Mouse (Mus musculus): Measurements from ENCODE around the gene Msh3.
"Not testable (repeated sequence)": the region's sequence is repeated elsewhere in the genome, so short reads cannot be mapped to it uniquely, and the experiment has no call there.

Msh3 gene

GRCm38 (mm10) chr13:92354456-92355271, at the start of gene Msh3, which contains the start of gene Dhfr:
TSS of gene Msh3 (minus strand) at chr13:92355003.
TSS of gene Dhfr (plus strand) at chr13:92354726.
- DNase-seq: peak; percentile 99

GRCm38 (mm10) chr13:92403496-92403895, 48.7 kb upstream of the Msh3 start:
- no peak for DNase-seq

- no peak for DNase-seq
Measured at GRCm38 (mm10) chr13:92402063-92402462, 47.3 kb upstream of the Msh3 start.

GRCm38 (mm10) chr13:92398491-92399384, 43.9 kb upstream of the Msh3 start:
- no peak for DNase-seq

- no peak for DNase-seq
Measured at GRCm38 (mm10) chr13:92393047-92393661, 38.4 kb upstream of the Msh3 start.

- DNase-seq: no peak
Measured at GRCm38 (mm10) chr13:92387367-92387766, 32.6 kb upstream of the Msh3 start.

DNA sequence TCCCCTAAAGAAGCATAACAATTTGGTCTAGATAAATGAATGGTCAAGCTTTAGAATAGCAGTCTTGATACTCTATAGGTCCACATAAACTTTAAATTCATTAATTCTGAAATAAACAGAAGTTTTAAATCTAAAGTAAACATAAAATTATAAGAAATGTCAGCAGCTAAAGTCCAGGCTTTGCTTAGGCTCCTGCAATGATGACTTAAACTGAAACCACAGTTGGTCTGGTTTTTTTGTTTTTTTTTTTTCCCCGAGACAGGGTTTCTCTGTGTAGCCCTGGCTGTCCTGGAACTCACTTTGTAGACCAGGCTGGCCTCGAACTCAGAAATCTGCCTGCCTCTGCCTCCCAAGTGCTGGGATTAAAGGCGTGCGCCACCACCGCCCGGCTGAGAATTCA, 16.7 kb upstream of the Msh3 start:
- DNase-seq: not testable (repeated sequence)

- no peak for DNase-seq
Measured at GRCm38 (mm10) chr13:92370811-92371210, 16.0 kb upstream of the Msh3 start.

DNA sequence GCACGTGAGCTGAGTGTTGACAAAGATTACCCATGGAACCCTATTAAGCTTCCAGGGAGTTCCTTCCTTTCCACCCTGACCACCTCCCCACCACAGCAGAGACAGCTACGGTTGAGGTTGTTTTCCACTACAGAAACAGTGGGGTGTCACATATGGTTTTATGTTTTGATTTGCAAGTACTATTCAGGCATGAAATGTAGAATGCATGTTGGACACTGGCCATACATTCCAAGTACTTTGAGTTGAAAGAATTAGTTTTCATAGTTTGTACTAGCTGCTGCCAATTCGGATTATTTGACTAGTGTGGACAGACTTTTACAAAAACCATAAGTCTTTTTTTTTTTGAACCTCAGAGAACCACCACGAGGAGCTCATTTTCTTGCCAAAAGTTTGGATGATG, 10.5 kb upstream of the Msh3 start:
- no peak for DNase-seq

- no peak for DNase-seq
Measured at GRCm38 (mm10) chr13:92361609-92362008, 6.8 kb upstream of the Msh3 start.

DNA sequence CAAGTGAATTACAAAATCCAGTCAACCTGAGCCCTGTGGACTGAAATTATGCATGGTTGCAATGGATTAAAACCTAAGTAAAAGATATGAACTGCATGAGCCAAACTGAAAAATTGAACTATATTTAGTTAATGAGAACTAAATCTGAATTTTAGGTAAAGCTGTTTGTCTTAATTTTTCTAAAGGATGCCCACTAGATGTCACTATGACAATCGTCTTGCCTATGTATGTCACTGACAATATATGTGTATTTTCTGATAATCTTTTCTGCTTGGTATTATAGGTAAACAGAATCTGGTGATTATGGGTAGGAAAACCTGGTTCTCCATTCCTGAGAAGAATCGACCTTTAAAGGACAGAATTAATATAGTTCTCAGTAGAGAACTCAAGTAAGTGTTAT, 2.8 kb upstream of the Msh3 start:
- DNase-seq: peak; percentile 14

DNA sequence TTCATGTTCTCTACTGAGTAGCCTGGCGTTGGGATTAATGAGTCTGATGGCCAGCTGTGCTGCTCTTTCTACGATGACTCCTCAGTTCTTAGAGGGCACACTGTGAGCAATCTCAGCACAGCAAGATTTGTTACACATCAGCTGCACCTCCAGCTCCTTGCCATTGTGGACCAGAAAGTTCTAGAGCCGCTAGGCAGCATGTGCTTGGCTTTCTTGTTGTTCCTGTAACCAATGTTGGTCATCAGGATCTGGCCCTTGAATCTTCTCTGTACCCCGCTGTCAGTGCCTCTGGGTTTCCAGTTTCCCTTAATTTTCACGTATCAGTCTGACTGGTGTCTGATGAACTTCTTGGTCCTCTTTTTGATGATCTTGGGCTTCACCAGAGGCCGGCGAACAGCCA, 1.6 kb upstream of the Msh3 start:
- peak; percentile 25 for DNase-seq

DNA sequence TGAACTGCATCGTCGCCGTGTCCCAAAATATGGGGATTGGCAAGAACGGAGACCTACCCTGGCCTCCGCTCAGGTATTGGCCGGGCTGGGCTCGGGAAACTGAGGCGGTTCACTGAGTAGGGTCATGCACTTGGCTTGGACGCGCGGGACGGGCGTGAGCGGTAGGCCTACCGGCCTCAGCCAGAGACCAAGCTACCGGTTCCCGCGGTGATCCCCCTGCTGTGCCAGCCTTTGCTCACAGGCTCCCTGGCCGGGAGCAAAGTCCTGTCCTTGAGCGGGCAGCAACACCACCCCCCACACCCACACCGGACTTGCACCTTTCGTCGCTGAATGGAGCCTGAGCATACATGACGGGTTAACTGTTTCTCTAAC, 455 bp upstream of the Msh3 start:
- DNase-seq: no peak

- no peak for DNase-seq
Measured at GRCm38 (mm10) chr13:92353956-92354355, 847 bp downstream of the Msh3 start.

GRCm38 (mm10) chr13:92351100-92351499, 3.7 kb downstream of the Msh3 start:
- DNase-seq: no peak

GRCm38 (mm10) chr13:92346338-92346737, 8.5 kb downstream of the Msh3 start:
- no peak for DNase-seq

DNA sequence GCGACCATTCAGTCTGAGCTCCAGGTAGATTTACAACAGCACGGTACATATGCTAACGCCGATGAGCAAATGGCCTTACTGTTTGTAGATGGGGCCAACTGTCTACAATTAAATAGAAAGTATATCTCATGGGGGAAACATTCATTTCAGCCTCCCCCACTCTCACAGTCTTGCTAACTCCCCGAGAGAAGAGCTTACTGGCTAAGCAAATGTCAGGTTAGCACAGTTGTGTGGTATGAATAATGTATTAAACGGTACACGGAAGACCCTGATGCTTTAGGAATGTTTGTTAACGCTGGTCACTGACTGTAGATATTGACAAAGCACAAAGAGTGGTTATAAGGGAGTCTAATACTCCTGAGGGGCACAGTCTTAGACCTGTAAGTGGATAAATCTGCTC, 10.8 kb downstream of the Msh3 start:
- DNase-seq: no peak

DNA sequence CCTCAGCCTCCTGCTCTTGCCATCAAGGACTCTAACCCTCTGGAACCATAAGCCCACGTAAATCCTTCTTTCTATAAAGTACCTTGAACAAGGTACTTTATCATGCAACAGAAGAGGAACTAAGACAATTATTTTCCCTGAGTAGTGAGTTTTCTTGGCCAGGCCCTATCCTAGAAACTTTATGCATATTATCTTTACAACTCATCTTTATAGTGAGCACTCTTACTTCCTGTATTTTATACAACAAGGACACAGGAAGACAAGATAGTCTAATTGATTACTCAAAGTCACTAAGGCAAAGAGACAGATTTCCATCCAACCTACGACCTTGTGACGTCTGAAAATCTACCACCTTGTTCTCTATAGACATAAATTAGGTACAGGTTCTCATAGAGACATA, 15.0 kb downstream of the Msh3 start:
- DNase-seq: no peak

- DNase-seq: no peak
Measured at GRCm38 (mm10) chr13:92337773-92338462, 16.9 kb downstream of the Msh3 start.

GRCm38 (mm10) chr13:92336857-92337256, 17.9 kb downstream of the Msh3 start:
- DNase-seq: no peak

DNA sequence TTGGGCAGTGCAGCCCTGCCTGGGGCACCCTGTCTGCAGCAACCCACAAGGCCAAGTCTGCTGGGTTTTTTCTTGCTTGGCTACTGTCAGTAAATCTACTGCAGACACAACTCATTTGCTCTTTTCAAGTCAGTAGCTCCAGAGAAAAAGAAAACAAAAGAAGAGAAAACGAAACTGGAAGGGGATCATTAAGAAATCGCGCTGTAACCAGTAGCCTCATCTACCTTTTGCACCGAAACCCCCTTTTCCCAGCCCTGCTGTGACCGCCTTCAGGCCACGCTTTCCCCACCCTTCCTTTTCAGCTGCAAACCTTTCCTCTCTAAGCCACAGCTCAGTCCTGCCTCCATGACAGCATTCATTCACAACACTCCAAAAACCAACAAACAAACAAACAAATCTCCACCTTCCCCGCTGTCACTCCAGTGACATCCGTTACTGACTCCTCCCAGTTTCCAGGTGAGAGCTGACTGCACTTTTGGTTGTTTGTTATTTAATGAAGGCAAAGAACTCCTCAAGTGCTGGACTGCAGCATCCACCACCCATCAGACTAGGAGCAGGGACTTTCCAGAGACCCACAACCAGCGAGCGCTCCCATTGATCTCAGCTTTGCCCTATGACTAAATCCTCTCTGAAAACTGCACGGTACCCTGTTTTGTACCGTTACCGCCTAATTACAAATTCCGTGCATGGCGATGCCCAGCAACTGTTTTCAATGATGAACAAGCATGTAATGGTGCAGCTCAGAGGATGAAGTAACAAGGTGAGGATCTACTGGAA, 22.5 kb downstream of the Msh3 start:
- no peak for DNase-seq

GRCm38 (mm10) chr13:92330621-92331020, 24.2 kb downstream of the Msh3 start:
- DNase-seq: no peak

Measured in retina, postnatal 1 day (tissue).